Mouse (Mus musculus) mouse embryonic stem cell (cell line): ENCODE measurements around the gene Mast4.

ENCODE experiments used
- in situ Hi-C, 2 experiments: fragments of 300-500 bp; cut with MboI; formaldehyde crosslinking; loops; 1 replicate in 1 of 2; 3 replicates in 1 of 2; pipeline ENCODE4 v1.14.3; 2019 to 2020; ENCODE audit warnings: low sequenced_read_pairs in 2 of 2, low pct_unique_long_range_greater_than_20kb in 1 of 2, mixed read lengths in 1 of 2; ENCODE audit not compliant: unreplicated experiment in 1 of 2

Gene Mast4

GRCm38 (mm10) chr13:102691408-102692150 lies 642.7 kb downstream of the Mast4 start:
- in situ Hi-C loops: loop anchor here in 1 of 2 experiments (25.0 kb wide), 1 partner anchor 396 kb away; no protein-coding TSS in a partner anchor

GRCm38 (mm10) chr13:102690184-102690583 lies 644.1 kb downstream of the Mast4 start:
- in situ Hi-C loops: loop anchor here in 1 of 2 experiments (25.0 kb wide), 1 partner anchor 397 kb away; no protein-coding TSS in a partner anchor

GRCm38 (mm10) chr13:102689201-102690090 lies 644.9 kb downstream of the Mast4 start:
- in situ Hi-C loops: loop anchor here in 1 of 2 experiments (25.0 kb wide), 1 partner anchor 398 kb away; no protein-coding TSS in a partner anchor

- in situ Hi-C loops: loop anchor here in 1 of 2 experiments (25.0 kb wide), 1 partner anchor 399 kb away; no protein-coding TSS in a partner anchor
Observed at GRCm38 (mm10) chr13:102688121-102688520, 646.2 kb downstream of the Mast4 start.

GRCm38 (mm10) chr13:102684890-102685289 lies 649.4 kb downstream of the Mast4 start:
- in situ Hi-C loops: loop anchor here in 1 of 2 experiments (25.0 kb wide), 1 partner anchor 402 kb away; no protein-coding TSS in a partner anchor
